Mouse (Mus musculus): ENCODE measurements around the gene Pikfyve.
"Not testable (repeated sequence)": the region's sequence is repeated elsewhere in the genome, so short reads cannot be mapped to it uniquely, and the experiment has no call there.

Pikfyve gene

DNA sequence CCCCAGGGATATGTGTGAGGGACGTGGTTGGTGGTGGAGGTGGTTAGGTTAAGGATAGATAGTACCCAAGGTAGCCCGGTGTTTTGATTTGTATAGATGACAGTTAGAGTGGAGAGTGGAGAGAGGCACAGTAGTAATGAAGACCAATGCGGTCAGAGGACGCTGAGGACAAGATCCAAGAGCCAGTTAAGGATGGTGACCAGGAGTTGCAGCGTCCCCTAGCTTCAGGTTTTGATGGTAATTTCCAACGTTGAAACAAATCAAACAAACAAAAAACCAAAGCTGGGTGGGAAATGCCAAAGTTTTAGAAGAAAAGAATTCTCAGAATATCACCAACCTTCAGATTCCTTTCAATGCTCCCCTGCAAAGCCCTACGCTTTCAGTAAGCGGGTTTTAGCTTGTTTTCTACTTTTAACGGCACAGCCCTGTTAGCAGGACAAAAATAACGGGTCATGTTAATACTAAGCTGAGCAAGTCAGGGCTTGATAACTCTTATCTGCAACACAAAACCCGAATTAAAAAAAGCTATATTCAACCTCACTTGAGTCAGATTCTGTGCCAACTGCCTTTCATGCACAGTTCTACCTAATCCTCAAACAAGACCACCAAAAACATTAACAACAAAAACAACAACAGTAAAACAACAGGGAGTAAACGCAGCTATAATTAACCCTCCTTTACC, 818 bp upstream of the Pikfyve start:
- peak; percentile 33 to 55 for DNase-seq

DNA sequence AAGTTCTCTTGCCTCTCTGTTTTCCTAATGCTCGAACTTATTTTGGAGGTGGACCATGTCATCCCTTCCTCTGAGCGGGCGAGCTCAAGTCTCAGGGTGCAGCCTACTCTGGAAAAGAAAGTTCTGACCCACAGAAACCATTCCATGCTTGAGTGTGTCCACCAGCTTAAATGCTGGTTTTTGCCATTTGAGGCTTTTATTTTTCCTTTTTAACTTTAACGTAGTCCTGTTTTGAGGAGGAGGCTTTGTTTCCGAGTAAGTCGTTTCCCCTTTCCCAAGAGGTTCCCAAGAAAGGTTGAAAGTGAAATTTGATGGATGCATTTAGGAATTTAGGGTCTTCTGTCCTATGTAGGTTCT, 569 bp downstream of the Pikfyve start:
- DNase-seq = no peak

DNA sequence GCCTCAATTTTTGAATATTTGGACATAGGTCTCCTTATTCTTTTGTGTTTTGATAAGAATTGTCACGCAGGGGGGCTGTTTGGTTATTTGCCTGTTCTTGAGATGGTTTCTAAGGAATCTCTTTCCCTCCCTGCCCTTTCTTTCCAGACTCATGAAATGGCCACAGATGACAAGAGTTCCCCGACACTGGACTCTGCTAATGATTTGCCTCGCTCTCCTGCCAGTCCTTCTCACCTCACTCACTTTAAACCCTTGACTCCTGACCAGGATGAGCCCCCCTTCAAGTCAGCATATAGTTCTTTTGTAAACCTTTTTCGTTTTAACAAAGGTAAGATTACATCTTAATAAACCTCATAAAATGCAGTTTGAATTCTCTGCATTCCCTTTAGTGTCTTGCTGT, 3.7 kb downstream of the Pikfyve start:
- no peak for DNase-seq

DNA sequence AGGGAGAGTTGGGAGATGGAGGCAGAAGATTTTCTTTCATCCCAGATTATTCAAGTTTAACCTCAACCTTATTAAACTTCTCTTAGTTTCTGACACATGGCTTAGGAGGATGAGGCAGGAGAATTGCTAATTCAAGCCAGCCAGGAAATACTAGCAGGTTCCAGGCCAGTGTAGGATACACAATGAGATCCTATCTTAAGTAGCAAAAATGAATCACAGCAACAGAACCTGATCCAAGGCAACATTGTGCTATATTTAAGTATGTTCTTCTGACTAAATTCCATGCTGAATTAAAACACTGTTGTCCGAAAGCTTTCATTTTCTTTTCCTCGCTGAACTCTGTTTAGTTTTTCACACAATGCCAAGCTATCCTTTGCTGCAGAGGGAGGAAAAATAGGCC, 6.7 kb downstream of the Pikfyve start:
- DNase-seq = no peak

DNA sequence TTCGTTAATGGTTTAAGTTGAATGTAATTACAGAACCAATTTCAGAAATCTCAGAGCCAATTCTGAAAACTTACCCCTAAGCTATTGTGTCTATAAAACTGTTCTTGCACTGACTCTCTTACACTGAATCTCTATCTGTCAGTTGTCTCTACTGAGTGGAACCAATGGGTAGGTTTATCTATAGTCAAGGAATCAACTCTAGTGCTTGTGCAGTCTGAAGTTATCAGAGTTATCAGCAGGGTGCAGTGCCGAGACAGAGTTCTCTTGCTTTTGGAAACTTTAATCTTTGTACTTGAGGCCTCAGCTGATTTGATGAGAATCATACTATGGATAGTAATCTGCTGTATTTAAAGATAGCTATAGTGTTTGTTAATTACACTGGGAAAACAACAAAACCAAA, 11.9 kb downstream of the Pikfyve start:
- no peak for DNase-seq

DNA sequence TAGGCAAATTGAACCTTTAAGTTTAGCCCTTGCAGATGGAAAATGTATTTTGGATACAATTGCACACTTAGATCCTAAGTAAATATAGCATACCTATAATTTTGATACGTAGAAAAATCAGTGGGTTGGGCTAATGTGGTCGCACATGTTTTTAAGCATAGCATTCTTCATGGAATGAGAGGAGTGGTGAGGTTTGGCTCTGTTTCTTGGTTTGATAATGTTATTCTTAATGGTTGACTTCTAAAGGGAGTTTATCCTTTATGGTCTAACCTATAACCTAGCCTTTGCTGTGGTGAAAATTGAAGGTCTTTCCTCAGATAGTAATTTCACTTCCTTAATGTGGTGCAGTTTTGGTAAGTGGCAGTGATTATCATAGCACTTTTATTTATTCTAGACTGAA, 12.4 kb downstream of the Pikfyve start:
- DNase-seq = no peak

DNA sequence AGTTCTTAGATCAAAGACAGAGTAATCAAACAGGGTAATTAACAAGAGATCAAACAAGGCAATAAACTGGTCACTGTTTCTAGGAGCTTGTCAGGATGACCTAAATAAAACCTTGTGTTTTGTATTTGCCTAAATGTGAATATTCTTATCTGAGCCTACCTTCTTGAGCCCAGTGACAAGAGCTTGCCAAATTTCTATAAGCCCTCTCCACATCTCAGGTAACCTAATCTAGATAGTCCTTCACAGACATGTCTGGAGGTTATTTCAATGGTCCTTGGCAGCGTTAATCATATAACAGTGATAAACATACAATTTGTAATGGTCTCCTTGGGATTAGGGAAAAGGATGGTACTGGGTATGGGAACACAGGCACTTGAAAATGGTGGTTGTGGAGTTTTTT, 17.8 kb downstream of the Pikfyve start:
- no peak for DNase-seq

DNA sequence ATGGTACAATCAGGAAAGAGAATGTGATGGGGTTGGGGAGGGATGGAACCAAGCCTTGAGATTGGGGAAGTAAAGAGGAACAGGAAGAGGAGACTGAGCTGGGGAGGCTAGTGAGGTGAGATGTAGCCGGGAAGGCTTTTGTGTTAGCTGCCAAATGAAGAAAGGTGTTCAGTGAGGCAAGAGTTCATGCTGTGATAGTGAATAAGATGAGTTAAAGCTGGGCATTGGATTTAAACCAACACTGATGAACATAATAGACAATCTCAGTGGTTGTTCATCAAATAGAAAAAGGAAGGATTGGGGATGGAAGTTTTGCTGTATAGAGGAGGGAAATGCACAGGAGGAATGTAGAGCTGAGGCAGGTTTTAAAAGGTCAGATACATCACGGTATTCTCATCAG, 26.7 kb downstream of the Pikfyve start:
- peak; percentile 9 to 17 for DNase-seq

DNA sequence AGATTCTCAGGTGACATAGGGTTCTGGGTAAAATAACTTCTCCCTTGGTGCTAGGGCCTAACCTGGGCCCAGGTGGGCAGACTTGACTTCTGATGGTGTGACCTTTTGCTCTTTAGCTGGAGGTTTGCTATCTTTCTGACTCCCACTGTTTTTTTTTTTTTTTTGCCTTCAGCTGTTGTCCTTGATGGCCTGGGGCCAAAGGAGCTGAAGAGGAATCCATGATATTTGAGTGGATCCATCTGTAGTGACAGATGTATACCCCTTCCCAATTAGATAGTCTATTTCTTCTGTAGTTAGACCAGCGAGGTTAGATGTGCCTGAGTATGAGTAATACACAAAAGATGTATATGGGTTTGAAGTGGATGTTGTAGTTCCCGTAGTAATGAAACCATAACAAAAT, 31.1 kb downstream of the Pikfyve start:
- peak; percentile 55 to 56 for DNase-seq

DNA sequence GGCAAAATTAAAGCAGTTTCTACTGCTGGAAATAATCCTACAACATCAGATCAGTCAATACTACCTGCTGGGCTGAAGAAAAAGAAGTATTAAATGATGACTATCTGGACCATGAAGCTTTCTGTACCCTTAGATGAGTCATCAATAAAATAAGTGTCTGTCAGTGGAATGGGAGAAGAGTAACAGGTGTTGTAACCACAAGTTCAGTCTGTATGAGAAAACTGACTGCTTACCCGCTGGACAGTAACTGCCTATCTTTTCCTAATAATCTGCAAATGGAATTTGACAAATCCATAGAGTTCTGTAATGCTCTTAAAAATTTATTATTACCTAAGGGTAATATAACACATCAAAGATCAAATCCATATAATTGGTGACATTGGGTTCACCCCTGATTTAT, 31.5 kb downstream of the Pikfyve start:
- no peak for DNase-seq

DNA sequence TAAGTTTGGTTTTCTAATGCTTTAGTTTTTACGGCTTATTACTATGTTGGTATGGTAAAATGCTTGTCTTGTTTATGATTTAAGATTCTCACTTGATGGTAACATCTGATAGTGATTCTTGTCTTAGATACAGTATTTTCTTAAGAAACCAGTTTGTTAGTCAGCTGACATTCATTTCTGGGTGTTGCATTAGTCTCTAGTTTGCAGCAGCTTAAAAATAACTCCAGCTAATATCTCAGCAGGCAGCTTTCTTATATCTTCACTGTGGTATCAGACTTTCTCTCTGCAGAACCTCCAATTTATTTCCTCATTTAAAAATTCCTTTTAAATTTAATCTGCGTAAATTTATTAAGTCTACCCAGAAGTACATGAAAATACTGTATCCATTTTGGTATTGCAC, 37.2 kb downstream of the Pikfyve start:
- DNase-seq = no peak

DNA sequence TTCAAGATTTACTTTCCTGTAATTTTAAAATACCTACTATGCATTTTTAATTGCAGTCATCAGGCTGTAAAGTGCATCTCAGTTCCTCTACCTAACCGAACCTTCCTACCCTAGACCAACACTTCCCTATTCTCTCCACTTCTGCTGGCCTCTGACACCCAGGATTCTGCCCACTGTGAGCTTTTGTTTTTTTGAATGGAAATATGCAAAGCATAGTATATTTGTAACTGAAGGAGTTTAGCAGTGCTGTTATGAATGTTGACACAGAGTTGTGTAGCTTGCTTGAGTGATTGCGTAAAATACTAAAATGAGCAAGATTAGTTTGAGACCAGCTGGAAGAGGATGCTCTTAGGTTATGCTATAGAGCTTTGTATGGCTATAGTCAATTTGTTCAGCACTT, 41.2 kb downstream of the Pikfyve start:
- no peak for DNase-seq

DNA sequence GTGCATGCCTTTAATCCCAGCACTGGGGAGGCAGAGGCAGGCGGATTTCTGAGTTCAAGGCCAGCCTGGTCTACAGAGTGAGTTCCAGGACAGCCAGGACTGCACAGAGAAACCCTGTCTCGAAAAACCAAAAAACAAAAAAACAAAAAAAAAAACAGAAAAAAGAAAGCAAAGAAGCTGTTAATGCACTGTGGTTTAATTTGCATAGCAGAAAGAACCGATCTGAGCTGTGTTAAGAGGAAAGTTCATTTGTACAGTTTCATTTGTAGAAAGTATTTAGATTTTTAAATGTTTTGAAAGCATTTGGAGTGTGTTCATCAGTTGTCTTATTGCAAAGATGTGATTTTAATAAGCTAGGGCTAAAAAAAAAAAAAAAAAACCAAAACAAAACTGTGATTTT, 43.3 kb downstream of the Pikfyve start:
- not testable (repeated sequence) for DNase-seq

DNA sequence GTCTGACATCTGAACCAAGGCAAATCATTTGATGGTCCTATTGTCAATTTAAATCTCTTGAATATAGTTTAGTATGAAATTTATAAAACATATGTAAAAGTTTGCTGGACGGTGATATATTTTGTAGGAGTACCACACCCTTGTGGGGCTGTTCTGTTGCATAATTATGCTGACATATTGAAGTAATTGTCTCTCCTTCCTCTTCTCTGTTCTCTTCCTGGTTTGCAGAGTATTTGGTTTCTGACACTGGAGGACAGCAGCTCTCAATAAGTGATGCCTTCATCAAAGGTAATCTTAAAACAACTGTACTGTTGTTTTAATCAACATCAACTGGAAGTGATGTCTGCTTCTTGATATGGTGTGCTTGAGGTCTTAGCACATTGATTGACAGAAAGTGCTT, 44.1 kb downstream of the Pikfyve start:
- DNase-seq = no peak

DNA sequence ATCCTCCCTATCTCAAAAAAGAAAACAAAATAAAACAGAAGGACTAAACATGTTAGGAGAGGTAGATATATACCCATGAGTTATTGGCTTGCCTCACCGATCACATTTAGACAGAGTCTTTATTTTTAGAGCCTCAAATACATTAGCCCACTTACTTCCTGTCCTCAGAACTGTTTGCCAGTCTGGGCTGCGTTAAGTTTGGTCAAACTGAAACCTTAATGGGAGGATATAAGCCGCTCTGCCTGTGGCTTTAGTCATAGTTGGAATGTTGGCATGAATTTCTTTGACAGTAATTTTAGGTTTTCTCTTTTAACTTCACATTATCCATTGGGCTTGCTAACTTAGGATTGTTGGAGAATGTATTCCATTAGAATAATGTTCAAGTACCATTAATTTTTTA, 51.2 kb downstream of the Pikfyve start:
- no peak for DNase-seq

DNA sequence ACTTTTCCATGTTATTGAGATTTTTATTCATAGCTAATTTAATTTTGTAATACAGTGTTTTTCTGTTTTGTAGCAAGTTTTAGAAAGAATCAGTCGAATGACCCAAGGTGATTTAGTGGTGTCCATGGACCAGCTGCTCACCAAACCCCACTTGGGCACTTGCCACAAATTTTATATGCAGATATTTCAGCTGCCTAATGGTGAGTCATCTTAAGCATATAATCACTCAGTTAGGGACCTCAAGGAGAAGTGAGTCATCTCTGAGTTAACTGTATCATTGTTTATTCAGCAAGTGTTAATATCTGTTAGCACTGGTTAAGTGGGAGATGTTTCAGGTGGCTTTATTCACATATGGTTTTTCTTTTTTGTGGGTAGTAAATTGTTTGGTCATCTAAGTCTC, 59.2 kb downstream of the Pikfyve start:
- no peak for DNase-seq

DNA sequence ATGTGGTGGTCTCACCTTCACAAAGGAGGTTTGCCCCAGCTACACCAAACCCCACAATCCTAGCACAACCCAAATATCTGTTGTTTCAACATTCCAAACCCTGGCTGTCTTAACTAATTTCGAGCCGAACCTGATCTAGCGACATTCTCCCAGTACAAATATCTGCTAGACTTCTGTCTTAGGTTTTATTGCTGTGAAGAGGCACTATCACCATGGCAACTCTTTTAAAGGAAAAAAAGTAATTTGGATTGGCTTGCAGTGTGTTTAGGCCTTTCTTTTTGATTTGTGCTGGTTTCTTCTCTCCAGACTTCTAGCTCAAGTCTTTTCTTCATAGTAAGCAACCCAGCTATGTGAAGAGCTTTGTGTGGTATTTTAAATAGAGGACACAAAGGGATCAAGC, 94.0 kb downstream of the Pikfyve start:
- no peak for DNase-seq

DNA sequence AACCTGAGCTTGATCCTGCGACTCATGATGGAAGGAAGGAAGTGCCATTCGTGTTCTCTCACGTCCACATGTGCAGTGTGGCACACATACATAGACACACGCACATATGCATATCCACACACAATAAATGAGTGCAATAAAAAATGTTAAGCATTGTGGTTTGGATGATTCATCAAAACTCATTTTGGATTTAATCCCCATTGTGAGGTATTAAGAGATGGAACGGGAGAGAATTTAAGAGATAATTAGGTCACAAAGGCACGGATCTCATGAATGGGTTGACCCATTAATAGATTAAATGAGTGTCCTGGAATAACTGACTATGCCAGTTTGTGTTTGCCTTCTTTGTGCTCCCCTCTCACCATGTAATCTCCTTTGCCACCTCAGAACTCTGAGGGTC, 95.3 kb downstream of the Pikfyve start, which contains the start of gene Pth2r:
Gene Pth2r, plus strand, starts transcription at position 301 of the 400 bp plus-strand sequence.
- no peak for DNase-seq

DNA sequence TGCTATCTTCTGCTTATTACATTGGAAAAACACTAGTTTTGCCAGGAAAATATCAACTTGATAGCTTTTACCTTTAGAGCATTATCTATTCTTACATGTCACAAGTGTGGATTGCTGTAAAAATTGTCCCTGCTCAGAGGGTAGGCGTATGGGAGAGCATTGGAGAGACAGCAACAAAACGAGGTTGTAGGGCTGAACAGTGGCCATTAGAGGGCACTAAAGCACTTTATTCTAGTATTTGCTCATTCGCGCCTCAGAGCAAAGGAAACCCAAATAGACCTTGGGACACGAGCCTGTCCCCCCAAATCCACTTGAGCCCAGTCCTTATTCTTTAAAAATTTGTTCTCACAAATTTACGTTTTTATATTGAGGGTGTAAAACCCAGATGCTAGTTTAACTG, 96.3 kb downstream of the Pikfyve start:
- peak; percentile 71 to 81 for DNase-seq

DNA sequence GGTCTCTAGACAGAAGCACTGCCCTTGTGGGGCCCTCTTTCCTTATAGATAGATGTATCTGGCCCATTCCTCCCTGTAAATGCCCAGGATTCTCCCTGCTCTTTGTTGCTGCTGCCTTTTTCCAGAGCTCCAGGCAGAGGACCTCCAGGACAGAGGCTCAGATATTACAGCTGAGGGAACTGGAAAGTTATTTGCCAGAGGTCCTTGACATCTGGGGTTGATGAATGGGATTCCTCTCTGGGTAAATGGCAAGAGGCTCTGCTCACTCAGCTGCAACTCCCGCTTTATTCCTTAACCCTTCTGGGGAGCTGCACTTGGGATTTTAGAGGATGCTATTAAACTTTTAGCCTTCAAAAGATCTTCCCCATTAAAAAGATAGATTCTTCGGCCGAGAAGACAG, 122.0 kb downstream of the Pikfyve start:
- no peak for DNase-seq

DNA sequence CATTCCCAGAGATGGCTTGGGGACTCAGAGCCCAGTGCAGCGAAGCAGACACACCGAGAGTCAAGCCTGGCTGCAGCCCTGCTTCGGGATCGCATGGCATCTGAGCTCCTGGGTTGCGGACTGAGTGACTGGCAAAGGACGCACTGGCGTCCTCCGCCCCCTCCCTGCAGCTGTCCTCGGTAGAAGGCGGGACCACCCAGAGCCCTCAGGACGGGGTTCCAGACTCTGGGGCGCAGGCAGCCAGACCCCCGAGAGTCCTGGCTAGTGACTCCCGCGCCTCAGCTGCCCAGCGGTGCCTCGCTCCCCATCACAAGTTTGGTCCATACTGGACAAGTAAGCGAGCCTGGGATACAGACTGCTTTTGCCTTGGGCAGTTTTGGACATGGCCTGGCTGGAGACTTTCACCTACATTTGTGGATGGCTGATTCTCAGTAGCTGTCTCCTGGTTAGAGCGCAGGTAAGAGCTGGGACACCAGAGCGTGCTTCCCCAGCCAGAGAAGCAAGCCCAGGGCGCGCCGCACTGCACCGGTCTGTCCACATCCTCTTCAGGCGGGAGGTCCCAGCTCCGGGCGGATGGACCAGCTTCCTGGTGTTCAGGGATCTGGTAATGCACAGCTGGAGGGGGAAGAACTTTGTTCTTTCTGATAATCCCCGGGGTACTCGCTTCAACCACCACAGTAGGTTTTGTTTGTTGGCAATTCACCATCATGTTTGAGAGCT, 124.9 kb downstream of the Pikfyve start:
- DNase-seq = peak; percentile 22 to 27

DNA sequence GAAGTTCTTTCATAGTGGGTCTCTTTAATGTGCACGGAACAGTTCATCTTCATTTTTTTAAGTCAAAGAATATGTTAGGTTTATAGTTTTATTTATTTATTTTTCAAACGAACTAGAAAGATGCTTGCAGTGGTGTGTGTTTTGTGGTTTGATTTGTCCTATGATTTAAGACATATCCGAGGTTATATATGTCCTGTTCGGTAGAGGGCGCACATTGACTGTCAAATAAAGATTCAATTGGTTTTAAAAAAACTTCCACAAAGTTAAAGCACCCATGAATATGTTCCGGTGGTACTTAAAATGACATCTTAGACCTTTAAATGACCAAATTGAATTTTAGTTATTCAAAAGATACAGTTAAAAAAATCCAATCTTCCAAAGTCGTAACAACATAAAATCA, 125.6 kb downstream of the Pikfyve start:
- DNase-seq = peak; percentile 72 to 82

DNA sequence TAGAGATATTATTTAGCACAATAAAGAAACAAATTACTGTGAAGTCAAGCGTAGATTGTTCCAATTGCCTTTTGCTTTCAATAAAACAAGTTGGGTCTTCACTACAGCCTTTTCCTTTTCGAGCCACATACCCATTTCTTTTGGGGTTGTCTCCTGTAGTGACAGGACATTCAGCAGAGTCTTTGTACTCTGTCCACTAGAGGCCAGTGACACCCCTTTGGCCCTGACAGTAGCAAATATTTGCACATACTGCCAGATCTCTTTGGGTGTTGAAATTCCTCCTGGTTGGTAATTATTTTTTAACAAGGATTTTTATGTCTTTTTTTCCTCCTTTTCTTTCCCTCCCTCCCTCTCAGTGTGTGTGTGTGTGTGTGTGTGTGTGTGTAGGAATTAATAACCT, 126.4 kb downstream of the Pikfyve start:
- DNase-seq = peak; percentile 45 to 58

All from cerebellum, postnatal 10 days (tissue).